Mouse (Mus musculus) cerebellum, postnatal 14 days (tissue): ENCODE data around the gene Gm826.

Experiments
- DNase-seq, 2 experiments: peaks; one replicate each; pipeline ENCODE4 v3.0.0; 2021; ENCODE audit warnings: mixed read lengths in 2 of 2

Gene Gm826

DNA sequence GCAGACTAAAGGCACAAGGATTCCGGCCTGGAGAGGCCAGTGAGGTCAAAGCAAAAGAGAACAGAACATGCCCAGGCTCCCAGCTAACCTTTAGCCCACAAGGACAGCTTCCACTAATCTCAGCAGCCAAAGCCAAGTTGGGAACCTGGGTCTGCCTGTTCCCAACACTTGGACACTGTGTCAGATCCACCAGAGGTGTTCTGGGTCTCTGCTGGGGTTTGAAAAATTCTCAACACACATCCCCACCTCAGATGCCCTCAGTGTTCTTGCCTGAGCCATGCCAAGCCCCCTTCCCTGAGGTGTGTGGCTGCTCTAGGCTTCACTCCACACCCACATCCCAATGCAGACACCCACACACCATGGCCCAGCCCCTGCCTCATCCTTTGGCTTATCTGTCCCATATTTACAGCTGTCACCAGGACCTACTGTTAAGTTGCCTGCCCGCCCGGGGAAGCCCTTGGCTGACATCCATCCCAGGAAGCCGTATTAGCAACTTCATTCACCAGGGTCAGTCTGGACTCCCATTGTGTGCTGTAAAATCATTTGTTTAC lies at the start of gene Gm826:
Gm826 (minus strand) TSS at position 52 of the 551 bp plus-strand sequence.
- peak in 1 of 2 experiments; percentile 5 for DNase-seq

DNA sequence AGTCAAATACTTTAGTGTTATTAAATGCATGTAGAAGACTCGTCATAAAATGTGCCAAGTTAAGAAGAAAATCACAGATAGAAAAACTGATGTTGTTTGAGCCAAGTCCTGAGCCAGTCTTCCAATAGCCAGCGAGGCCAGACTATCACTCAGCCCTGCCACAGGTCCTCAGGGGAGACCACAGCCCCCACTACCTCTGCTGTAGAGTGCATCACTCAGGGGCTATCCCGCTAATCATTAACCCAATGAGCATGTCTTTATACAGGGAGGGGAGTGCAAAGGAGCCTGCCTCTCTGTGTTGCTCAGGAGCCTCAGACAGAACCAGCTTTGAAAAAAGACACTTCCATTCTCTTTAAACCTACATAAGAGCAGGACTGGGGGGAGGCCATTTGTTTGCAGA lies 49.5 kb upstream of the Gm826 start:
- no peak for DNase-seq

DNA sequence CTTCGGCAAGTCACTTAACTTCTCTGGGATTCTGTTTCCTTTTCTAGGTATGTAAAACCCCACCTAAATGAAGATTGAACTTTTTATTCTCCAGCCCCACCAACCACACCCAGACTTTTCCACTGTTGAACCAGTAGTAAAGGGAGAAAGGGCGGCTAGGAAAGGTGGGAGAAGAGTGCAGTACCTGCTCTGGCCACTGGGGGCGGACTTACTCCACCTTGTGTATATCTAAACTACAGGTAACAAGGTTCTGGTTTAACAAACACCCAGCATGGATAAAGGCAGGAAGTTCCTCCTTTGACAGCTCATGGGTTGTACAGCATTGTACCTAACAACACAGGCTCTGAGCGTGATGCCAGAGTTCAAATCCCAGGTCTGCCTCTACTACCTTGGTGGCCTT lies 44.3 kb upstream of the Gm826 start:
- DNase-seq: peak; percentile 71 to 82

DNA sequence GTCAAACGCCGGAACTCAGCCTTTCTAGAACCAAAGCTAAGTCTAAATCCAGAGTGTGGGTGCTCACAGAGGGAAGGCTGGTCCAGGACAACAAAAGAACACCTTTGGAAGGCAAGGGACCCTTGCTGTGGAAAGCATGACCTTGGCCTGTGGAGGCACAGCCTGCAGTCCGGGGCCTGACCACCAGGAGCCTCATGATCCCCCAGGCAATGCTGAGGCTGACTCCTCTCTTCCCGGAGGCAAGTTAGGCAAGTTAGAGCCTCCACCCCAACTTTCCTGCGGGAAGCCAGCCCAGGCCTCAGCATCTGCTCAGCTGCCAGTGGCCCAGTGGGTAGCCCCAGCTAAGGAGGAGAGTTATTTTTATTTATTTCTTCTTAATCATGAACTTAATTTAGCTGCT lies 42.3 kb upstream of the Gm826 start:
- DNase-seq: no peak

- no peak for DNase-seq
Observed at GRCm38 (mm10) chr2:160369653-160370420, 35.9 kb upstream of the Gm826 start.

DNA sequence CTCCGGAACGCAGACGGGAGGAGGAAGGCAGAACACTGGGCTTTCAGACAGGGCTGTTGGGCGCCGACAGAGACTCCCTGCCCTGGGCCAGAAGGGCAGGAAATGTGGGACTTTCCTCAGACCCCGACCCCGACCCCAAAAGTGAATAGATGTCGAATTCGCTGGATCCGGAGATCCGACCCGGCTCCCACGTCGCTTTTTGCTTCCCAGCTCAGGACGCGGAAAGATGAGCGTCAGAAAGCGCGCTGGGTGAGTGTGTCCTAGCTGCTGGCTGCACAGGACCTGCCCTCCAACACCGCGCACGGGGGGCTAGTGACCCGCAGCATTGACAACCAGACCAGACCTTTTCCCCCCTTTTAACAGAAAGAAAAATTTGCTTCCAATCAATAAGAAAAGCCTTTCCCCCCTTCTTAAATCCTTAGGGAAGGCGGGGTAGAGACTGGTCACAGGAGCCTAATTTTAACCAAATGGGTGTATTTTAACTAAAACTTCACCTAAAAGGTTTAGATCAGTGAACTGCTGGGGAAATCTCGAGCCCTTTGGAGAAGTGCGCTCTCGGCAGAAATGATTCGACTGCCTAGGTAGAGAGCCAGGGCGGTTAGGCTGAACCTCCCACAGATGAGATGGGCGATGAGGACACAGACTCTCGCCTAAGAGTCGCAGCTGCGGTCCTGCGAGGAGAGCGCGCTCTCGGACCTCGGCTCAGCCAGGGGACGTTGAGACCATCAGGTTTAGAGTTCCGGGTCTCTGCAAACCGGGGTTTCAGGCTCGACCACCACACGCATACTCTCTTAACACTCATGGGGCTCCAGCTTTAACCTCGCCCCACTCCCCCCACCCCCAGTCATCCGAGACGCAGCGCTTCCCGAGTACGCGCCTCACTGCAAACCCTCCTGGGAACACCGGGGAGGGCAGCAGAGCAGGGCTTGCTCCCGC lies 34.7 kb upstream of the Gm826 start:
- DNase-seq: no peak

DNA sequence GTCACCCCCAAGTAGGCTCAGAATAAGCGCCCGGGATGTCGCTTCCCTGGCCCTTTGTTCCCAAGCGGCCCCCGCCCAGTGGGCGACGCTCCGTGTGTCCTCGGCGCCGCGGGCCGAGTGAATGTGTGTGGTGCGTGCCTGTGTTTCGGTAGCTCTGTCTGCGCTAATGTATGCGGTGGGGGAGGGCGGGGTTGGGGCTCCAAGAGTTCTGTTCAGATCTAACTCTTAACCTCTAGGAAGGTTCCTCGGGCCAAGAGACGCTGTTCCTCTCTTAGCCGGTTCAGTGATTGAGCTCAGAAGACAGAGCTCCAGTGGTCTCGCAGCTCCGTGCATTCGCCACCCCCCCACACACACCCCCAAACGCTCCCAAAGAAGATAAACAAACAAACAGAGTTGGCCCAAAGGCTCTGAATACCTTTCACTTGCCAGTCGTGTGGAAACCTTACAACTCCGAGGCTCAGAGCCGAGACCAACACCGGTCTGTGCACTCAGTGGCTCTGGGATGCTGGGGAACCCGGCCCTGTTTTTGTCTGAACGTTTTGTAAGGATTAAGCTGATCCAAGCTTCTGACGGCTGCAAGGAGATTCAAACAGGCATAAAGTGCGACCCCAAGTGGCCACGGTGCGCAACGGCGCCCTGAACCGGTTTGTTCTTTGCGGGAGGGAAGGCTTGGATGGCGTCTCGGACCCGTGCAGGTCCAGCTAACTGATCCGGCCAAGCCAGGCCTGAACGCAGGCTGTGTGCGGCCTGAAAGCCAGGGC lies 33.7 kb upstream of the Gm826 start:
- DNase-seq: peak; percentile 92

GRCm38 (mm10) chr2:160366980-160367338 lies 33.0 kb upstream of the Gm826 start, which contains the start of gene Mafb:
TSS of gene Mafb (minus strand) at chr2:160367065.
- peak; percentile 72 to 77 for DNase-seq

DNA sequence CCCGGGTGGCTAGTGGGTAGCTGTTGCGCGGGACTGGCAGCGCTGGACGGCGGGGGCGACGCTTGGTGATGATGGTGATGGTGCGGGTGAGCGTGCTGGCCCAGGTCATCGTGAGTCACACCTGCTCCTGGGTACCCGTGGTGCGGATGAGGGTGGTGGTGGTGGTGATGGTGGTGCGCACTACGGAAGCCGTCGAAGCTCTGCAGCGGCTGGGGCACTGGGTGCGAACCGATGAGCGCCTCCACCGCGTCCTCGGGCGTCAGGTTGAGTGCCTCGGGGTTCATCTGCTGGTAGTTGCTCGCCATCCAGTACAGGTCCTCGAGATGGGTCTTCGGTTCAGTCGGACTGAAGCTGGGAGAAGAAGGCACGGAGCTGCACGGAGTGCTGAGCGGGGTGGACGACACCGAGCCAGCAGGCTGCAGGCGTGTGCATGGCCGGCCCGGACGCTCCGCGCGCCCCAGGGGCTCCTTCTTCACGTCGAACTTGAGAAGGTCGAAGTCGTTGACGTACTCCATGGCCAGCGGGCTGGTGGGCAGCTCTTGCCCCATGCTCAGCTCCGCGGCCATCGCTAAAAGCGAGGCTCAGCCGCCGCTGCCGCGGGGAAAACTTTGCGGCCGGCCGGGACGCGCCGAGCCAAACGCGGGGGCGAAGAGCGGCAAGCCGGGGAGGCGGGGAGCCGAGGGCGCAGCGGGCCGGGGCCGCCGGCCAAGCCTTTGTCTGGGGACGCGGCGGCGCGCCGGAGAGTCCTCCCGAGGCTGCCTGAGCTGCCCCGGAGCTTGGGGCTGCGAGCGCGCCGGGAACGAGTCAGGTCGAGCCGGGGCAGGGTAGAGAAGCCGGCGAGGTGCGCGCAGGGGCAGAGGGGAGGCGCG lies 32.4 kb upstream of the Gm826 start:
- peak in 1 of 2 experiments; percentile 15 for DNase-seq

DNA sequence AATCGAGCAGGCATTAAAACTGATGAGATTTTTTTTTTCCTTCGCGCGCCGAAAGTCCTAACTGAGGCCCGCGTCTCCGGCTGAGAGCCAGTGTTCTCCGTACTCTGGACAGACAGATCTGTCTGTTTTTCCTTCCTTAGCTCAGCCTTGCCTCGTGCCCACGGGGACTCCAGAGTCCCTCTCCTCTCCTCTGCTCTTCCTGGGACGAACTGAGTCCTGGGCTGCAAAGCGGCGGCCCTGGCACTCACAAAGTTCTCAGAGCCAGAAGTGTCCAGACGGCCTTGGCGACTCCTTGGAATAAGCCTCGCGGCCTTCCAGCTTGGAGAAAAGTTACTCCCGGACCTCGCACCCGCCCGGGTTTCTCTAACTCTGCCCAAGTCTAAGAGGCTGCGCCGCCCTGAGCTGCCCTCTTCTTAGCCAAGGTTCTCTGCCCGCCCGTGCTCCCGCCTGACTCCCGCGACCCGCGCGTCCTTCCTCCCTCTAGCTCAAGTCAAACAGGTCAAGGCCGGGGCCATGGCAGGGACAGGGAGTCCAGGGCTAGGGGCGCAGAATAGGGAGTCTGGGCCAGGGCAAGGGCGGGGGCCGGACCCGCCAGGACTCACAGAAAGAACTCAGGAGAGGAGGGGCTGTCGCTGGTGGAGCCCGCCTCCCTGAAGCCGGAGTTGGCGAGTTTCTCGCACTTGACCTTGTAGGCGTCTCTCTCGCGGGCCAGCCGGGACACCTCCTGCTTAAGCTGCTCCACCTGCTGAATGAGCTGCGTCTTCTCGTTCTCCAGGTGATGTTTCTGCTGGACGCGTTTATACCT lies 31.3 kb upstream of the Gm826 start:
- peak; percentile 18 to 20 for DNase-seq

- DNase-seq: no peak
Observed at GRCm38 (mm10) chr2:160364666-160365065, 30.7 kb upstream of the Gm826 start.

DNA sequence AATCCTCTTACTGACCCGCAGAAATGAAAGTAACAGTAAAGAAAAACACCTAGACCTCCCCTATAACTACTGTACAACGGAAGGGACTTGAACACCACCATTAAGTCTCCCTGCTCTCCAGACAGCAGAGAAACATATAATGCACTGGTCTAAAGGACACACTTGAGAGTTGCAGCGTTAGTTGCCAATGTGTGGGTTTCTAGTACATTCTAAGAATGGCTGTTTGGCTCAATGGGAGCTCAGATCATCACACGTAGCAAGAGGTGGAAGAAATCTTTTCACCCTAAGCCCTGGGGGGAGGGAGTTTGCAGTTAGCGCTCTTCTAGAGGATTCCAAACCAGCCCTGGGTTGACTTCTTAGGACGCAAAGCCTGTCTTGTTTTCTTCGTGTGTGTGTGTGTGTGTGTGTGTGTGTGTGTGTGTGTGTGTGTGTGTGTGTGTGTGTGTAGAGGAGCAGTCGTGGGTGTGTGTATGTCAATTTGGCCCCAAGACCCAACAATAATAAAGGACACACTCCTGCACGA lies 30.2 kb upstream of the Gm826 start:
- no peak for DNase-seq

DNA sequence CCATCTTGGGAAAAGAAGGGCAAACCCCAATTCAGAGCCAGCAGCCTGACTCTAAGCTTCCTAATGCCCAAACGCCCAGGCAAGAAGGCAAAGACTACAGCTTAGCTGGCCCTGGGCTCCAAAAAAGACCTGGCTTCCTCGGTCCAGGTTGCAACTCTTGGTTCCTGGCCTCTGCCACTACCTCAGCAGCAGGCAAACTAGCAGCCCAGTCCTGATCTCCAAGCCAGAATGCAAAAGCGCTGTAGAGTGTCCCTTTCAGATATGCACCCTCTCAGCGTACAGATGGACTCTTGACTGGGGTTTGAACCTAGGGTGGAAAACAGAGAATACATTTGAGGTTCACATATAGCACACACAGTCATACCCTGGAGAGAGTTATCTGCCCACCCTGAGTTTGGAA lies 29.2 kb upstream of the Gm826 start:
- no peak for DNase-seq

DNA sequence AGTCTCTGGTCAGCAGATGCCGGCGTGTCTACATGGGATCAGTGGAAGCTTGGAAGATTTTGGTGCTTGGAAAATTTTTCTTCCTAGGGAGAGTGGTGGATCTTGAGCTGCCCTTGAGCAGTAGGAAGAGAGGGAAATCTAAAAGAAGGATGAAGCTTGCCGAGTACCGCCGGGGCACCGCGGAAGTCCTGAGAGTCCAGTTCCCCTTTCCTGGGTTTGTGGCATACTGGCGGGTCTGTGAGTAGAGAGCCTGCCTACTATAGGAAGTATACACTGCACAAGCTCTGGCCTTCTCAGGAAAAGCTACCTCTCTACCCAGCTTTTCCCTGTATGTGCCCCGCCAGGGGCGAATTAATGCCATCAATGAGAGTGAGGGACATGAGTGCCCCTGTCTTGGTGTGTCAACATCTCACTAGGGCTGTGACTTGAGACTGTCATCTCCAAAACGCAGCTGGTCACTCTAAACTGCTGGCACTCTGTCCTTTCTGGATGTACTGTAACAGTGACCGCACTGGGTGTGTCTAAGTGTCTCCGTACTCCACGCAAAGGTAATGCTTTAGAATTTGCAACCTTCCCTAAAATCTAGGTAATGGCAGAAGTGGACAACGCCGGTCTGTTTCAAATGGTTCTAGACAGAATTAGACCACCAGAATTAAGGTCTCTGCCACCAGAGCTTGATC lies 27.6 kb upstream of the Gm826 start:
- DNase-seq: no peak

- DNase-seq: no peak
Observed at GRCm38 (mm10) chr2:160360234-160360874, 26.4 kb upstream of the Gm826 start.

- DNase-seq: peak in 1 of 2 experiments; percentile 16
Observed at GRCm38 (mm10) chr2:160358896-160359295, 24.9 kb upstream of the Gm826 start.

GRCm38 (mm10) chr2:160357442-160357841 lies 23.5 kb upstream of the Gm826 start:
- DNase-seq: no peak

- DNase-seq: peak; percentile 20 to 27
Observed at GRCm38 (mm10) chr2:160356132-160356531, 22.2 kb upstream of the Gm826 start.

GRCm38 (mm10) chr2:160354319-160354718 lies 20.4 kb upstream of the Gm826 start:
- no peak for DNase-seq
